Mouse (Mus musculus): ENCODE measurements at regions not wholly inside any gene's neighbourhood (a gene's known extent, or its start where the extent isn't known, plus 50 kb on each side); places are given as distances from the start of the nearest gene placed in this dataset.

DNA sequence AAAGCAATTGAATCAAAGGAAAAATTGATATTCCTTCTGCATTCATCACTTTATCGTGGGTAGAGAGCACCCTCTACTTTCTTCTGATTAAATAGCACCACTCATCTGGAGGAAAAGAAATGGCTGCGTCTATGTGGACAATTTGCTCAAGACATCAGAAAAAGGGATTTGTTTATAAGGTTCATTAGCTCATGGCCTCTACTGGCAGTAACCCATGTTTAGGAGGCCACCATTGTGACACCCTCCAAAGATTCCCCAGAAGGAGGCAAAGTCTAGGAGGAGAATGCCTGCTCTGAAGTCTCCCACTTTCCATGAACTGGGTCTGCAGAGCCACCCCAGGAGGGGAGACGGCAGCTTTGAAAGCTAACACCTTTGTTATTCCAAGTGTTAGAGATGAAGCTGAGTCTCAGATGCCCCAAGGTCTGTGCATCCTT is 147.2 kb upstream of the Plscr5 start:
- DNase-seq (ENCODE audit: low read depth, low spot score), result peak; percentile 68

DNA sequence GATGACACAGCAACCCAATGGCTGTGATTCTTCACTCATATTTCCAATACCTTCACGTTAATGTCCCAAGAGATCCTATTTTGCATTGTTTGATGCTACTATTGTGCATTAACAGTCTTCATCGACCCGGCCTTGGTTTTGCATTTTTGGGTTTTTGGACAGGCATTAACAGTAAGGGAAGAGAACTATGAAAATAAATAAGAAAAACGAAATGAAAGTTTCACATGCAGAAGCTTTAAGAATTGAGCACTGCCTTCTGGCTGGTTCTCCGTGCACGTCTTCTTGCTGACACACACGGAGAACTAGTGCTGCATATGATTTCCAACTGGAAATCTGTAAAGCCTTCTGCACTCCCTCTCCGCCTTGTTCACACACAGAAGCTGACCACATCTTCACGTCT is 148.6 kb upstream of the Plscr5 start:
- no peak for DNase-seq (ENCODE audit: low read depth, low spot score)

DNA sequence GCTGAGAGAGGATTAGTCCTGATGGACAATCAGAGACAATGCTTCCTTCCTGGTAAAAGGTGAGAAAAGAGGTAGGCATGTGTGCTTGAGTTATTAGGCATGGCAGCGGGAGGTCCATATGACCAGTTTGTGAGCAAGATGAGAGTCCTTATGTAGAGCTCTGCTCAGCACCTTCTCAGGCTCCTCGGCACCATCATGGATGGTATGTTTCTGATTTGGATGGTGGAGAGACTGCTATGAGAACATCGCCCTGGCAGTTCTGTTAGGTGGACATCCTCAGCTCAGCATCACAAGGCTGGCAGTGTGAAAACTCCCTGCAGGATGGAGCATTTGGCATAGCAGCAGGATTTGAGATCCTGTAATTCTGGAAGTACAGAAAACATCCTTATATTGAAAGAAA is 176.2 kb upstream of the Plscr5 start:
- DNase-seq (ENCODE audit: low read depth, low spot score), result no peak

DNA sequence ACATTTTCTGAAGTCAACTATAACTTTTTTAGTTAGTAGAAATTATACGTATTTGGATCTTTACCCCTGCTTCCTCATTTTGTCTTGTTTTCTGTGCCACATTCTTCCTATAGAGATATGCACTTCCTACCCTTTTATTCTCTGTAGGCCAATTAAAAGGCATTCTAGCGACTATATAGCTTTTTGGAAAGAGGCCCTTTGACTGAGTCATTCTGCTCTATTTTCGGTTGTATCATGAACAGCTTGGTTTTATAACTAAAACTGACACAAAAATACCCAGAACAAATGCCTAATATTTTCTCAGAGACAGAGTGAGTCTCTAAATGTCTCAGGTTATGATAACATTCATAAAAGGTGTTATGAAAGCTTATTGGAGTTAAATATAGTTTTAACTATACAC is 176.8 kb upstream of the Plscr5 start:
- no peak for DNase-seq (ENCODE audit: low read depth, low spot score)

DNA sequence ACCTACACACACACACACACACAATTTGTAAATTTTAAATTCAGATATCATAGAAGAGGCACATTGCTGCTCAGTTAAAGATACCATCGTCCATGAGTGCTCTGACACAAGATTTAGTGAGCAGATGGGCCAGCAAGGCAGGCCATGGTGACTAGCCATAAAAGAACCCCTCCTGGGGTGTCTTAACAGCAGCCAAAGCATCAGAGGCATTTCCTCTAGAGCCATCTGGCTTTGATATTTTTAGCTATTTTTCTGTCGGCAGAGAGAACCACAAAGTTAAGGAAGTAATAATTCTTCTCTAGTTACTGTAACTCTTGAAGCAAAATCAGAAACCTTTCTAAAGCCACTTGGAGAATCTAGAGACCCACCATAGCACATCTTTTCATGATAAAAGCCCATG is 204.5 kb upstream of the Plscr5 start:
- DNase-seq (ENCODE audit: low read depth, low spot score), result peak; percentile 54

DNA sequence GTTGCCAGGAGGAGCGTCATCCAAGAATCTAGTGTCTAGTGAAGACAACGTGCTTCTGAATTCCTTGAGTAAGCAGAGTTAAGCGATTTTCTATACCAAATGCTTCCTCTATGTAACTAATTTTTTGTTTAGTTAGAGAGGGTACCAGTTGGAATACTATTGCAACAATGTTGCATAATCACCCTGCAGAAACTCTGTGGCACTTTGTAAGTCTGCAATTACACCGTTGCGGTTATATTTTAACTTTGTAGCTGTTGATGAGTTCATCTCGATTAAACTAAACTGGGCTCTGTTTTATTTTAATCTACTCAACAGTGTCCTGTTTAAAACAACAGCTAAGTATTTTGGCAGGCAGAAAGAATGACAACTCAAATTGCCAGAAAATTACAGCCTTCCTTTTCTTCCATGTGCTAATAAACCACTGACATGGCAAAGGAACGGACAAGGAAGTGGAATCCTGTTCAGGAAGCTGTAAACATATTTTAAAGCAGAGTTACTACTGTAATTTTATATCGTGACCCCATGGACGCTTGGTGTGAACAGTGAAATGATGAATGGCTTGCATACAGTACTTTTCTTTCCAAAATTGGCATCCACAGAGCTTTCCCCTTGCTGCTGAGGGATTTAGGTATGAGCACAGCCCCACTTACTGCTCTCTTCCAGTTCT is 210.6 kb upstream of the Plscr5 start:
- DNase-seq (ENCODE audit: low read depth, low spot score), result no peak

DNA sequence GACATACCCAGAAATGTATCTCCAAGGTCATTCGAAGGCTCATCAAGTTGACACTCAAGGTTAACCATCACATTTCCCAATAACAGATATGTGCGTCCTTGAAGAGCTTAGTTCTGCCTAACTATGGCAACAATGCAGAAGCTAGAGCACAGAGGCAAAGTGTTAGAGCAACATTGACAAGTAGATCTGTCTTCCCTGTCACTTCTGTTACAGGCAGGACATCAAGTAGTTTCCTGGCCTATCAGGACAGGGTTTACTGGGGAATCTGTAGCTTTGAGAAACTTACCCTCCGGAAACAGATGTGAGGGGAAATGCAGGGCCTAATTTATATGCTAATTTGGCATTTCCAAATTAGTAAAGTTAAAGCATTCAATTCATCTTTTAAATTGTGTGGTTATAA is 211.2 kb upstream of the Plscr5 start:
- no peak for DNase-seq (ENCODE audit: low read depth, low spot score)

DNA sequence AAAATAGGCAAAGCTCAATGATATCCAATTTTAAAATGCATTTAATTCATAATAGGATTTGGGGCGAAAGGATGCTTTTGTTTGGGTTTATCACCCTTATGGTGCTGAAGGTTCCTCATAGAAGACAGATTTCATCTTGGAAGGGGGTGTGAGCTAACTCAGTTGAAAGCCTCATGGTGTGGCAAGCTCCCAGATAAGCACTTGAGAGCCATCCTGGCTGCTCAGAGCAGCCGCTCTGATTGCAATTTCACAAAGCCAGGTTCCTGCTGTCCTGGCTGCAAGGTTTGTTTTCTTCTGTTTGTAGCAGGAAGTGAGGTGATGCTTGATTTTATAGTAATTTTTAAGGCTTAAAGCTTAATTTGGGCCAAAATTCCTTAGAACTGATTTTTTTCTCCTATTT is 228.7 kb upstream of the Plscr5 start:
- no peak for DNase-seq (ENCODE audit: low read depth, low spot score)

DNA sequence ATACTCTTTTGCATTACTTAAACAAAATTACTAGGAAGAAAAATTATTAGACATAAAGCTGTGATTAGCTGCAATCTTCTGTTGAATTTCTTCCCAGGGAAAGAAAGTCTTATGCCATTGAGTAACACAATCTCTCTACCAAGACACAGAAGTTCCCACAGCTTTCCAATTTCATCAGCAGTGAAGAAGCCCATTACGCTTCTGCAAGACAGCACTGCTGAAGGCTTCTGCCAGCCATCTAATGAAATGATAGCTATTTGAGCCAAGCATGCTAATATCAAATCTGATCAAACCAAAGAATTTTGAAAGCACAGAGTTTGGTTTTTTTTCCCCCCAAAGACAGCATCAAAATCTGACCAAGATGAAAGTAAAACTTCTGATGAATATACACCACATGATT is 230.0 kb upstream of the Plscr5 start:
- no peak for DNase-seq (ENCODE audit: low read depth, low spot score)

DNA sequence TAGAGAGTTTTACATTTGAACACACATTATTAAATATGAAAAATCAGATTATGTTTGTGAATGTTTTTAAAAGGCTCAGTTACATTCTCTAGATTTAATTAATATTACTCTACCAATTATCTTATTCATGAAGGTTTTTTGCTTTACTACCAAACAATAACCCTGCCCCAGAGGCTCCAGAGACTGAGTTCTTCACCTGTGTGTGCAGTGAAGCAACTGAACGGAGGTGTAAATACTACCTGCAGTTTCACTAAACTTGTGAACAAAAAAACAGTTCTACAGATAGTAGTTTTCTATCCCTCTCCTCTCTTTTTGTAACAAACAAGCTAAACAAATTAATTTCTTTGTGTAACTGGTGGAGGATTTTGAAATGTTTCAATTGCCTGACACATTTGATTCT is 231.1 kb upstream of the Plscr5 start:
- DNase-seq (ENCODE audit: low read depth, low spot score), result no peak

DNA sequence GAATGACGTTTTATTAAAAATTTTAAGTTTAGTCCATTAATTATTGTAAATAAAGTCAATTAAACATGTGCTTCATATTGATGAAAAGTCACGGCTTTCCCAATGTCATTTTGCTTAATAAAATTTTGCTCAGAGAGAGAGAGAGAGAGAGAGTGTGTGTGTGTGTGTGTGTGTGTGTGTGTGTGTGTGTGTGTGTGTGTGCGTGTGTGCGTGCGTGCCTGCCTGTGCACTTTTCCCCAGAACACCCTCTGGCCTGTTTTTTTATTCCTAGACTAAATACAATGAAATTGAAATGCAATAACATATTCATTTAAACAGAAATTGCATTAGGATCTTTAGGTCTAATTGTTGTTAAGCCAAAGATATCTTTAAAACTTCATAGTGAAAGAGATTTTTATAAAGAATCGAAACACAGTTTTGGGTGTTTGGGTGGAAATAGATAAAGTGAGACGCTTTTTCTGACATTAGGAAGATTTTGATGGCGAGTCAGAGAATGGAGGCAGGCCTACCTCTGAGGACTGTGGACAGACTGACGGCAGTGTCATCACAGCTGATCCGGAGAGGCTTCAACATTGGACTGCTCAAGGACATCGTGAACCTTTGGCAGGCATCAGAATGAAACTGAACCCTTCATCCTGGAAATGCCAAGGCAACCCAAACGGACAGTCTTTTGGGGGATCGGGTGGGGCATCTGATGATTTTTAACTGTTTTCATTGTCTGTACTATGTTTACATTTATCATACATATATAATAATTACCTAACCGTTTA is 232.0 kb upstream of the Plscr5 start:
- DNase-seq (ENCODE audit: low read depth, low spot score), result no peak

DNA sequence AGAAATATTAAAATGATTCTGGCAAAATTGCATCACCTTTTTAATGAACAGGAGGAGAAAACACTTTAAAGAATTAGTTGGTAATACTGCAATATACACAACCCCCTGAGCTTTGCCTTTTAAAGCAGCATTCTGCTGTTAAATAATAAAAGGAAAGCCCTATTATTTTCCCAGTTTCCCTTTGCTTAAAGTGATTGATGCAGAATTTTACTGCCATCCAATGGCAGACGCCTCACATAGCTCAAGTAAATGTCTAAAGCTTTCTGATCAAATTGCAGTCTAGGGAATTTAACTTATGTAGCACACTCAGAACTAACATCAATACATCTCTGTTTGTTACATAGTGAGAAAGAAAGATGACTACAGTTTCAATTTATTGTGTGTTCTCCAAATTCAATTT is 233.1 kb upstream of the Plscr5 start:
- DNase-seq (ENCODE audit: low read depth, low spot score), result peak; percentile 23

DNA sequence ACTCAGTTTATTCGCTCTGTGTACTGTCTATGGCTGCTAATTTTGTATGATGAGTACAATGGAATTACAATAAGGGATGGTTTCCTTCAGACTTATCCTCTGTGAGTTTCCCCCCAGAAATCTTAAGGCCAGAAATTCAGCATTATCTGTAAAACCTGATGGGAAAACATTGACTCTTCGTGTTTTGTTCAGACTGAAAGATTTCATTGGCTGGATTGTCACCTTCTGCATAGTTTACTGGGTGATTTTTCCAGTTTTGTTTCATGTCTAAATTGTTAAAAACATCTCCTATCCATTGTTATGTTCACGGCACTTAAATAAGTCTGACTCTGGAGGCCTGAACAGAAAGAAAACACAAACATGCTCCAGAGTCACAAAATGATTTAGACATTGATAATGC is 233.7 kb upstream of the Plscr5 start:
- no peak for DNase-seq (ENCODE audit: low read depth, low spot score)

DNA sequence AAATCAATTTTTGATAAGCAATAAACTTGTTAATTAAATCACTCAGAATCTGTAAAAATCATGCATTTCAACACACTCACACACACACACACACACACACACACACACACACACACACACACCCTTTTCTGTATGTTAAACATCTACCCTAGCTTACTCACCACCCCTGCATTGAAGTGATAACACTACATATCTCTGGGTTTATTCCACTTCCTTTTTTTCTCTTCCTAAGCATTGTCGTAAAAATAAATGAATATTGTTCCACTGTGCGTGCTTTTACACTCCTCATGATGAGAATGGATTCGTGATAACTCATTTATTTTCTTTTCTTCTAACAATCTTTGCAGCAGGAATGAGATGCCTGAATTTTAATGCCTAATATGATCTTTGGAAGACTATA is 234.3 kb upstream of the Plscr5 start:
- DNase-seq (ENCODE audit: low read depth, low spot score), result no peak

DNA sequence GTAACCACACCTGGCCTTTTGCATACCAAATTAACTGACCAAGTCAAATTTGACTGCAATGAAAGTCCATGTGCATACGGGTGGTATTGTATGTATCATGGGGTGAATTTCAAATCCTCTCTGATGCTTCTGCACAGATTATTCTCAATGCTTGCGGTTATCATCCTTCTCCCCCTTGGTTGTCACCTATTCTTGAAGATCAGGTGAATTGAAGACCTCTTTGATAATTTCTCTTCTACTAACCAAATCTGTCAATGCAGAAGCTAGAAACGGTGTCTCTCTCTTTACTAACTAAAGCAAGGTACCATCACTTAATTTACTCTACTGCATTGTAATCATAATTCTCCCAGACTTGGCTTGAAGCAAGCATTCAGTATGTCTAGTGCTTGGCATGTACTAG is 235.7 kb upstream of the Plscr5 start:
- no peak for DNase-seq (ENCODE audit: low read depth, low spot score)

DNA sequence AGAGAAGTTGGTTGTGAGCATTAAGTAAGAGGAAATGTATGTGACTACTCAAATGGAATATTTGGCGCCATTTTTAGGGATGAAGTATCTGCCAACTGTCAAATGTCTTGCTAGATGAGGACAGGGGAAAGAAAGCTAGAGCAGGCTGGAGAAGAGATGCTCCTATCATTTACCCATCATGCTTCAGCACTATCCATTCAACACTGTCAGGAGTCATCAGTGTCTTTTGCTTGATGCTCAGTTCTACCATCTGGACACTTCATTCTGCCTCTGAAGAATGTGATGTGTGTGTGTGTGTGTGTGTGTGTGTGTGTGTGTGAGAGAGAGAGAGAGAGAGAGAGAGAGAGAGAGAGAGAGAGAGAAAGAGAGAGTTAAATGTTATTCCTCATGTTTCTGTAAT is 244.0 kb upstream of the Plscr5 start:
- DNase-seq (ENCODE audit: low read depth, low spot score), result no peak

DNA sequence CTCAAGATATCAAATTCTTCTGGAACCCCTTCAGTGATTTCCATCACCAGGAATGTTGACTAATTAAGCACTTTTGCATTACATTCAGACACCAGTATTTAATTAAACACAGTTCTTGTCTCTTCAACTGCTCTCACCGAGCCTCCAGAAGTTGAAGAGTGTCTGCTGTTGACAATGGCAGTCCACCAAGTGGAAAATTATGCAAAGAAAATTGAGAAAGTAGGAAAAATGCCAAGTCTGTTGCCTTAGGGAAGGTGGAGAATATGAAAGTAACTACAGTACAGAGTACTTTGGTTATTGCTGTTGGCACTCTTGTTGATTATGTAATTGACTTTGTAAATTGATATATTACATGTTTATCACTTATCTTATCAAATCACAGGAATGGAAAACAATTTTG is 250.7 kb upstream of the Plscr5 start:
- DNase-seq (ENCODE audit: low read depth, low spot score), result no peak

DNA sequence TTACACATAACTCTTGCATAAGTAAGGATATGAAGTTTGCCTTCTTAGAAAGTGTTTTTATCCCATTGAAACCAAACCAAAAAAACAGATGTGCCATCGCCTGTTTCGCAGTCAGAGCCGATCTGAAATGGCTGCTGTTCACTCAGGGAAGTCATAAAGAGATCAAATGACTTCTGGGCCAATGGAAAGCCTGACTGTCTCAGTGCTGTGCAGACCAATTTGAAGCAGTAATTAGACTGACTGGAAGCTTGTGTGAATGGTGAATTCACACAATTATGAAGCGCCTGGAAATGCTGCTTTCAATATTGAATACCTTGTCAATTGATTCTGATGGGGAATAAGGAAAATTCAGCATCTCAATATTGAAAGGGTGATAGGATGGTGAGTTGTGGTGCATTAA is 254.0 kb upstream of the Plscr5 start:
- no peak for DNase-seq (ENCODE audit: low read depth, low spot score)

DNA sequence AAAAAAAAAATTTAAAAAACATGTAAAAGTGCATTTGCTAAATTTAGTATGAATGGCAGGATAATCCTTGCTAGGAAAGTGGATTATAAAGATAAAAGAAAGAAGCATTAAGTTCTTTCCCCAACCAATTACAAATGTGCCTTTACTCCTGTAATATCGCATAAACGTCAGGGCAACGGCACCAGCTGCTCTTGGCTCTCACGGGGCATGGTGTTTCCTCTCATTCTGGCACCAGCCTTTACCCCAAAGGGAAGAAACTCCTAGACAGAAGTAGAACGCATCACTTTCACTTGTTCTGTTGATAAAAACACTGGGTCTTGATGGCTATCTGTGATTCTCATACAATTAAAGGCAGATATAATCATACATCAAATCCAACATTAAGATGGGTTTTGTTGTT is 288.7 kb upstream of the Plscr5 start:
- DNase-seq (ENCODE audit: low read depth, low spot score), result no peak

DNA sequence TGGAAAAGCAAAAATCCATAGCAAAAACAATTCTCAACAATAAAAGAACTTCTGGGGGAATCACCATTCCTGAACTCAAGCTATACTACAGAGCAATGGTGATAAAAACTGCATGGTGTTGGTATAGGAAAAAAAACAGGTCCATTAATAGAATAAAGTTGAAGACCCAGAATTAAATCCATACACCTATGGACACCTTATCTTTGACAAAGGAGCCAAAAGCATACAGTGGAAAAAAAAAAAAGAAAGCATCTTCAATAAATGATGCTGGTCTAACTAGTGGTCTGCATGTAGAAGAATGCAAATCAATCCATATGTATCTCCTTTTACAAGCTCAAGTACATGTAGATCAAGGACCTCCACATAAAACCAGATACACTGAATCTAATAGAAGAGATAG is 291.8 kb upstream of the Plscr5 start:
- no peak for DNase-seq (ENCODE audit: low read depth, low spot score)

DNA sequence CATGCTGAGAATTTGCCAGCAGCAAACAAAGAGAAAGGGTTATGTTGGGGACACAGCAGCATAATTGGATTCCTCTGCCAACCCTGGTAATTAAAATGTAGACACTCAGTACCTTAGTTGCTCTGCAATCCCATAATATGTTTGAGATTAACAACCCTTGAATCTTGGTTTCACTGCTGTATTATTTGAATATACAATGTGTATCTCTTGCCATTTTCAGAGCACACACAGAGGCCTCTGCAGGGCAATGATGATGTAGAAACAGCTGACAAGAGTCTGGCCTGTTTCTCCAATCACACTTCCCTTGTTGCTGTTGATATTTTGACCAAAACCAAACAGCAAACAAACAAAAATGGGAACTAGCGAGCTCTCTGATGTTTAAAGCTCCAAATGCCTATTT is 315.9 kb upstream of the Plscr5 start:
- no peak for DNase-seq (ENCODE audit: low read depth, low spot score)

DNA sequence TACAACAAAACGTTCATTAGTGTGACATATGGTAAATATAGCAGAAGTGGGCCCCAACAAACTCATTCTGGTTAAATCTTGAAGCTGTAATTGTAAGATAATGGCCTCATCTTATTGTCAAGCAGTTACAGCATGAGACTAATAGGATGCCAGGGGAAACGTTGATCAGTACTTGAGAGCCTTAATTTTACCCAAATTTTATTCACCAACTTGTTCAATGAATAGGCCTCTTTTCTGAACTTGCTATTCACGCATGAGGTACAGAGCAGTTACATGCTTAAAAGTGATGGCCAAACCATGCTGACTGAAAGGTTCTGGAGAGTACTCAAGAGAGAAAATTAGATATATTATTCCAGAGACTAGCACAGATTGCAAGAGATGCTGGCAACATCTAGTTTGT is 361.2 kb upstream of the Plscr5 start:
- DNase-seq (ENCODE audit: low read depth, low spot score), result no peak

DNA sequence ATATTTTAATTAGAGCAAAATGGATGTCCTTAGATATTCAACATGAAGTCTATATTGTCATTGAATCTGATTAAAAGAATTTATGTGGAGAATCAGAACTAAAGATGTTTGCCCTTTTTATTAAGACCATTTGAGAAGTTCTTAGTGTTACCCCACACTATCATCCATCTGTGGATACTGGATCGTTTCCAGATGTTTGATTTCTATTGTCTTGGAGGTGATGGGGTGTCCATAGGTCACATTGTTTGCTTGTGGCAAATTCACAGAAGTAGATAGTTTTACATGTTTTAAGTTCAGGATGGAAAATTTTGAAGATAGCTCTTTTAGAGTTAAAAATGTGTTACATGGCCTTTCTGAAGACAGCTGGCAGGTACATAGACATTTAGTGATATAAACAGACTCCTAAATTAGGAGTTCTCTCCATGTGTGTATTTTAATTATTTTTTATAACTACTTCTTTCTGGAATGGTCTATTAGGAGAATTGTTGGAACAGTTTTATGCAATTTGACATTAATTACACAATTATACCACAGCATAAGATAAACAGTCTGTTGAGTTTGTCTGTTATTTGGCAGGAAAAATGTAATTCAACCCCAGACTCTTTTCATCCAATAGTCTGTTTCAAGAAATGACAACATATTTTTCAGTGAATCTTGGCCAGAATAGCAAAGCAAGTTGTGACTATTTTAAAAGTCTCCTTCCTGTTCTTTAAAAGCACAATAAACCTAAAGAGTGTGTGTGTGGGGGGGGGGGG is 368.8 kb upstream of the Plscr5 start:
- DNase-seq (ENCODE audit: low read depth, low spot score), result no peak

Data from mesoderm, embryonic 11.5 days (tissue).